Mouse (Mus musculus): ENCODE results near the gene Clstn2.

Clstn2 gene

DNA sequence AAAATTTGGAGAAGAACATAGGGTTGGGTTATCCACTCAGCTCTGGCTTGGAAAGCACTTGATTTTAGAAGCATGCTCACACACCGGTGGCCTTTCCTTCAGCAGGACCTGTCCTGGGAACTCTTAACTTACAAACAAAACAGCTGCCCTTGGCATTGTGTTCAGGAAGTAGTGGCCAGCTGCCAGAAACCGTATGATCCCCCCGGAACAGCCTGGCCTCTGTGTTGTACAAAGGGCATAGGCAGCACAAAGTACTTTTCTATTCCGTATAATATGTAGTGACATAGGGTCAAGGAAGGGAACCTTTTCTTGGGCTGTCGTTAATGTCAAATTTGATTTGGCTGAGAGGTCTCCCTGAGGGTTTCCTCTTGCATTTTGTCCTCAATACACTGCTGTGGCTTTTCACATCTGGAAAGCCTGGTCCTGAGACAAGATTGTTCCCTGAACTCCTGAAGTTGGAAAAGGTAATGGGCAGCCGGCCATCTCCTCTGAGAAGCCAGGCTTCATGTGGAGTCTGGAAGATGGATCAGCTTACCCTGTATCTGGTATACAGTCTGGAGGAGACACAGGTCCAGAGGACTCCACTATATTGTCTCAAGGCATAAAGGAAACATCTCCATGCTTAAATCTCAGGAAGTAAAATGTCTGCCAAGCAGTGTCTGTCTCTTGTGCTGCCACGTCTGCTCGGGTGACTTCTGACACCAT is 494.8 kb downstream of the Clstn2 start:
- DNase-seq, result no peak

DNA sequence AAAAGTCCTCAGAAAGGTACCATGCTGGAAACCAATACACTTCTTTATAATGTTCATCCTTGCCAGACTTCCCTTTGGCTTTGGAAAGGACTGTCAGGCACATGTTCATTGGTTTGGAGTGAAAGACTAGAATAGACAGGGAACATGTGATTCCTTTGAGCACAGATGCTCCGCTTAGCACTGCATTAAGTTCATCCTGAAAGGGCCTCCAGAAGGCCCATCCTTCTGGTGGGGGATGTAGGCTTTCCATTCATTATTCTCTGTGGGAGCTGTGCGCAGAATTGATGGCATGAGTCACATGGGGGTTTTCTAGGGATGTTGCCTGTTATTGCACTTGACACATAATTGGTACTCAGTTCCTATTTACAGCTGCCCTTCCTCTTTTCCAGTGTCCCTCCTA is 498.8 kb downstream of the Clstn2 start:
- no peak for DNase-seq

DNA sequence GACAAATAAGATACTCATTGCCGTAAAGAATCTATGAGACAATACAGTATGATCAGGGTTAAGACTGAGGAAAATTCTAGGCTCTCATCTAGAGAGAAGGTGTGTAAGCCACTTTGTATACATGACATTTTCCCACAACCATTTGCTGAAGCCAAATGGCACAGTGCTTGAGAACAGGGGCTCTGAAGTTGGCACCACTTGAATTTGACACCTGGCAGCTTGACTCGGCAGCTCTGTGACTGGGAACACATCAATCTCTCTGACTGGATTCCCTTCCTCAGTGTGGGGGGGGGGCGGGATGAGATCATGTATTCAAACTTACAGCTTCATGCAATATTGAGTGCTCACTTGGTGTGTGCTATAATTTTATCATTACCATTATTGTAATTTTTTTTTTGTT is 499.7 kb downstream of the Clstn2 start:
- DNase-seq, result no peak

DNA sequence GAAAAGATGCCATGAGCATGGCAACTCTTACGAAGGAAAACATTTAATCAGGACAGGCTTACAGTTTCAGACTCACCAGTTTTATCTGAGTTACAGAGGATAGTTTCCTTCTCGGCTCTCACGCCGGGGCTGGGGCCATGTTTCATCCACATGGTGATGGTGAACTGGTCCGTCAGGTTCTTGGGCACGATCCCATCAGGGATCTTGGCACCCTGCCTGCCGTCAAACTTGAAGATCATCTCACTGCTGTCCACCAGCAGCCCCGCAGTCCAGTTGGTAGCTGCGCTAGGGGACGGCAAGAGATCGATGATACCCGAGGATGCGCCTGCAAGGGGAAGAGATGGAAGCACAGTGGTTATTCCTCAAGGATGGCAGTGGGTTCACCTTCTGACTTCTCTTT is 500.4 kb downstream of the Clstn2 start:
- DNase-seq, result no peak

DNA sequence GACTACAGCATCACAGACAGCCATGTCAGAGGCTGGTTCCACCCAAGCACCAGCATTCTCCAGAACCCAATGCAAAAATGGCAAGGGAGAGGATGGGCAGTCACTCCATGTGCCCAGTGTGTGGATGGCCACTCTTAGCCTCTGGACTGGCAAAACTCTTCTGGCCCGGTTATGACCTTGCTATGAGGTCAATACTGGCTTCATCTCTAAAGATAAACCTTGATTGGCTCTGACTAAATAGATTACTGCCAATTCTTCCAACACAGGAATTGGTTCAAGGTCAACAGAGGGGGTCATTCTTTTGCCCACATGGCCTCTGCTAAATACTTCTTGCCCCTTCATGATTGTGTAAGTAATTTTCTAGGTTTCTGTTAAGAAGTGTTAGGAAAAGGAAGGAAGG is 505.1 kb downstream of the Clstn2 start:
- DNase-seq, result no peak

DNA sequence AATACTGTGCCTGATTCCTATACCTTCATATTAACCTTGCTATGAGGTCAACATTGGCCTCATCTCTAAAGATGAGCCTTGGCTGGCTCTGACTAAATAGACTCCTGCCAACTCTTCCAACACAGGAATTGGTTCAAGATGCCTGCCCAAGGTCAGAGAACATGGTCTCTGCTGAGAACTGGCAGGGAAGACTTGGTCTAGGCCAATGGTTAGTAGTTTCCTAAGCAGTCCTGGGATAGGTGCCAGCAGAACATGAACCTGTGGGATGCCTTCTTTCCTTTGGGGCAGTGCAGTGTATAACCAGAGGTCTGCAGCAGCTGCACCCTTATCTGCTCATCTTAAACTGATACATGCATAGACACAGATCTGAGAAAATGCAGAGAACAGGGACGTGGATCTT is 505.7 kb downstream of the Clstn2 start:
- no peak for DNase-seq

DNA sequence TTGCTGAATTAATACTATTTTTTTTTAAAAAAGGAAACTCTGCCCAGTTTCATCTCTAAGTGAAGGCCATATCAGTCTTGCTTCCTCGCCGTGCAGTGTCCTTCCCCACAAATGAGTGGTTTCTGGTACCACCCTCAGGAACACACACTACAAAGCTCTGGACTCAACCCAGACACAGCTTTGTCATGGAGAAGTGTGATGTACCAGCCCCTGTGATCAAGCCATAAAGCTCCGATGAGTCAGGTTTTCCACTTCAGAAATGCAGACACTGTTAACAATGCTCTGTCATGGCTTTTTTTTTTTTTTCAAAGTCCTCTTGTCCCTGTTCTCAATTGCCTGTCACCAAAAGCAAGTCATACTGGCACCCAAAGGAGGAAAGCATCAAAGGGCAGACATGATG is 507.4 kb downstream of the Clstn2 start:
- DNase-seq, result no peak

DNA sequence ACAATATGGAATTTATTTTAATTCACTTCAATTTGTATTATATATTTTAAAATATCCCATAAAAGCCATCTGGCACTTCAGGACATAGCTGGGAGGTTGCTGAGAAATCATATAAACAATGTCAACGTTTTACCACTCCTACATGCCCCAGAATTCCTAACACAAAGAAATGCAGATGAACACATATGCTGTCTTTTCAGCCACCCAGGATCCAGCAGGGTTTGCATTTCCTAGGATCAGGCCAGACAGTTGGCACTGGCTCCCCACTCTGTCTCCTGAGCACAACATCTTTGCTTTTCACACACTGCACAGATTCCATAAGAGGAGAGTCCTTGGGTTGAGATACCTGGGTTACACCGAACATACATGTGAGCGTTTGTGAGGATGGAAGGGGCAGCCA is 508.1 kb downstream of the Clstn2 start:
- no peak for DNase-seq

DNA sequence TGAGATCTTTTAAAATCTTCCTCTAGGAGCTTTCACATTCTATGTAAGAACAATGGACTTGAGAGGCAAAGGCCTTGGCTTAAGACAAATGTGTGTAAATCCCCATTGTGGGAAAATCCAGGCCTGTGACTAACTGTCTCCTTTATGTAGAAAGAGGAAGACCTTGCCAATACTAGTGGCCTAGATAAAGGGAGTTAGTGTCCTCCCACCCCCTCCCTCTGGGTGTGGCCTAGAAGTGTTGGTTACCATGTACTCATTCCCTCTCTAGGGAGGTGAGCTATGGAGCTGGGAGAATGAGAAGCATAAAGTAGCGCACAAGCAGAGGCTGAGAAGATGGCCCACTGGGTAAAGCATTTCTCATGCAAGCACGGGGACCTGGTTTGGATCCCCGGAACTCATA is 512.2 kb downstream of the Clstn2 start:
- no peak for DNase-seq

DNA sequence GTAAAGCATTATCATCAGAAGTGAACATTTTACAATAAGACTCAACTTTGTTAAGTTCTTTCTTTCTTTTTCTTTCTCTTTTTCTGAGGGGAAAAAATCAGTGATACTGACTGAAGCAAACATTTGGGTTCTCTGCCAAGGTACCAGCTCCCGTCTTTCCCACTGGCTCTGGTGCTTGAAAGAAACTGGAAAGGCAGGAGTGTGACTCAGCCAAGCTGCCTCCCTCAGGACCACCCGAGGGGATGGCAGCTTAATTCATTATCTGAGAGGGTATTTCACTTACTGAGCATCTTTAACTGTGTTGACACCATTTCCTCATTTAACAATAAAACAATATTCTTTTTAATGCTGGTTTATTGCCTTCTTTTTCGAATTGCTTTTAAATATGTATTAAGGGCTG is 516.0 kb downstream of the Clstn2 start:
- DNase-seq, result no peak

DNA sequence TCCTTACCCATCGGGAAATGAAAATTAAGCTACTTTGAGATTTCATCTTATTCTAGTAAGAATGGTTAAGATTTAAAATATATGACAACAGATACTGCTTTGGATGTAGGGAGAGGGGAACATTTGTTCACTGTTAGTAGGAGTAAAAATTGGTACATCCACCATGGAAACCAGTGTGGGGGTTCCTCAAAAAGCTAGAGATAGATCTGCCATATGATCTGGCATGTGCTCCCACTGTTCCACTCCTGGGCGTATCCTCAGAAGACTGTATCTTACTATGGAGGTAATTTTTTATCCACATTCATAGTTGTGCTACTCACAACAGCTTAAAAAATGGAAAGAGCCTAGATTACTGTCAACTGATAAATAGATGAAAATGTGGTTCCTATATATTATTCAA is 518.3 kb downstream of the Clstn2 start:
- no peak for DNase-seq

DNA sequence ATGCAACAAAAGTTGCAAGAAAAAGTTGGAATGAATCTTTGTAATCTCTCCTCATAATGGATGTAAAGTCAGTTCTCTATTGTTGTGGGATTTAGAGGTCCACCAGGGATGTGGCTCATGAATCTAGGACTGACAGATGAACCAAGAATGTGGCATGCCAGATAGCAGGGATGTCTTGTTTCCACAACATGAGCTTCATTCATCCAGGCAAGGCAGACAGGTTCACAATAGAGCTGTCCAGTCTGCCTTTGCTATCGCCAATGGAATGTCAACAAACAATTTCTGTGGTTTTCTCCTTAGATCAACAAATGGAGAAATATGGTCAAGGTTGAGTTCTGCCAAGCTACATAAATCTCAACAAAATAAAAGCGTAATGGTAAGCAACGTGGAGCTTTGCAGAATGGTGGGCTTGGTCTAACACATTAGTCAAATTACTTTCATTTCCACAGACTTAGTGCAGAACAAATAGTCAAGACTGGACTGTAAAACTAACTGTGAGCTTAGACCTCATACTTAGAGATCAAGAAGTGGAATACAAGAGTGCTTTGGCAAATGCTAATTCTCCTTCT is 520.6 kb downstream of the Clstn2 start:
- DNase-seq, result no peak

DNA sequence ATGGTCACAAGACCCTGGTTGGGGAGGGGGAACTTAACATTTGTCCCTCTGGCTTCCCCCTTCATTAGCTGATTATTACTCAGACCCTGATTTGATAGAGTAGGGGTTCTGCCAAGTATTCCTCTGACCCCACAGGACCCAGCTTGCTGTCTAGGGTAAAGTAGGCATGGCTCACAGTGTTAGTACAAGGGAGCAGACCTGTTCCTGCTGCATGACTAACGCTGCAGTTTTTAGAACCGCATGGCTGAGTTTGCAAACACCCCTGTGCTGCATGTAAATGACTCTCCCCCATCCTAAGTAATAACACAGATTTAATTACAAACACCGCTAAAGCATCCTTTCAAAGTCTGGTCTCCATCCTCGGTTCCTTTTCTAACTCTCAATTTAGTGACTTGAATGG is 531.6 kb downstream of the Clstn2 start:
- no peak for DNase-seq

DNA sequence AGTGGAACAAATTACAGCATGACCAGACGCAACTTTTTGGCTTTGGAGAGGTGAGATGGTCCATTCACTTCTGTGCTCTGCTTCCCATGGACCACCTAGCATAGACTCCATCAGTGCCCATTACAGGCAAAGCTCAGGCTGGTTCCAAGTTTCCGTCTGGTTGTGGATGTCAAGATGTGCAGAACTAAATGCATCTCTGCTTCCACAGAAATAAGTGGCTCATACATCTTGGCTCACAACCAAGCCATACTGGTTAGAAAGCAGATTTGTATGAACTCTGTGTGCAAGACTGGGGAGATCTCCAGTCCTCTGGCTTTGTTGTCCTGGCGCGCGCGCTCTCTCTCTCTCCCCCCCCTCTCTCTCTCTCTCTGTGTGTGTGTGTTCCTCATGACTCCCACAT is 537.9 kb downstream of the Clstn2 start:
- no peak for DNase-seq

DNA sequence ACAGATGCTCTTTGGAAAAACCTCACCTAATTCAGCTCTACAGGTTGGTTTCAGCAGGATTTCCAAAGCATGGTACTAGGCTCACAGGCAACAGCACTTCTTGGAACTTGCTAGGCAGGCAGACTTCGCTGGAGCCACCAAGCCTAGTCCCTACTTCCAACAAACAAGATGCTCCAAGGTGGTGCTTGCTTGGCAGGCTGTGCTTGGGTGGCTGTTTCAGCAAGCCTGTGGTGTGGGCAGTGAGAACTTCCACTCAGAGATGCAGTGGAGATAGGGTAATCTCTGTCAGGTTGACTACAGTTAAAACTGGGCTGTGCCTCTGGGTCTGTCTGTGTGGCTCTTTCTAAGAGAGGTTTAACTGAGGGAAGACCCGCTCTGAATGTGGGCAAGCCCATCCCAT is 541.4 kb downstream of the Clstn2 start:
- DNase-seq, result no peak

DNA sequence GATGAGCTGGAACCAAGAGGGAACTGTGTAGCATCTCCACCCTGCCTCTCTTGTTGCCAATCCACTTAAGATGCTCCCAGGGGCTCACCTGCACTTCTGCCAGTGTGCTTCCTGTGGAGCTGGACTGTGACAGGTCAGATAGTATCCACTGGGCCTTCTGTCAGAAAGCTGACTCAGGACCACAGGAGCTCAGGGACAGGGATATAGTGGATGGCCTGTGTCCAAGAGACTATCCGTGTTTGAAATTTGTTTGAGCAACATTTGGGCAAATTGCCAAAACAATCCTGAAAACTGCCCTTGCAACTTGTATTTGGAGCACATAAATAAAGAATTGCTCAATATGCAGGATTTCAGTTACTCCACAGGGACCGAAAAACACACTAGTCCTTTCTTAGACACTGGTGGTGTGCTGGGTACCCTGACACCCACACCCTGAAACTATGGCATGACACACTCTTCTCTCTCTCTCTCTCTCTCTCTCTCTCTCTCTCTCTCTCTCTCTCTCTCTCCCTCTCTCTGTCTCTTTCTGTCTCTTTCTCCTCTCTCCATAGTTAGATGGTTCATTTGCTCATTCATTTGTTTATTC is 542.3 kb downstream of the Clstn2 start:
- peak; percentile 53 for DNase-seq

DNA sequence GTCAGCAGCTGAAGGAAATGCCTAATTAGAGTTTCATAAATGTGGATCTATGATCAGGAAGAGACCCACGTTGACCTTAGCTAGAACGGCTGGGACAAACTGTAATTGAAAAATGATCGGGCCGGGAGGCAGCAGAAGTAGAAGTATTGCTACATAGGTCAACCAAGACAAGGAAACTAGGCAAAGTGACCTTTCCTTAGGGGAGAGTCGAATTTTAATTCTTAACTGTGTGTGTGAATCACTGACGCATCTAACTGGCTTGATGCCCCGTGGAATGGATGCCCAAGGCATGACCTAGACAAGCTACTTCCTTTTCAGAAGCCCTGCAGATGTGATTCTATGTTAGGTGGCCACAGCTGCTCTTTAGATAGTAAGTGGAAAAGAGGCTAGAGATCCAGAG is 546.2 kb downstream of the Clstn2 start:
- DNase-seq, result no peak

DNA sequence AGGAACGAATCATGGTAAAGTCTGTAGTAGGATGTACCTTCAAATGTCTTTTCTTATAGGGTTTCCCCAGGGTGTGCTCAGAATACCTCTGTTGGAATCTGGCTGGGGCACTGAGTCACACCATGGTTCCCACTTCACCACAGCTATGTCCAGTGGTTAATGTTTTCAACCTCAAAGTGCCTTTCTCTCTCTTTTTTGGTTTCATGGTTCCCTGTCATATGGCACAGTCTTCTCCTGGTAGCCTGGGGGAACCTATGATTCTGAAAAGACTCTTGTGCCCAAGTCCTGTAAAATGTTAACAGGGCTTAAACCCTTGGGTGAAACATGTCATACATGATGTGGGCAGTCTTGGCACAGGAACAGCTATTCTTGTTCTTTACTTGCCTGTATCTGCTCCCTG is 551.8 kb downstream of the Clstn2 start:
- no peak for DNase-seq

DNA sequence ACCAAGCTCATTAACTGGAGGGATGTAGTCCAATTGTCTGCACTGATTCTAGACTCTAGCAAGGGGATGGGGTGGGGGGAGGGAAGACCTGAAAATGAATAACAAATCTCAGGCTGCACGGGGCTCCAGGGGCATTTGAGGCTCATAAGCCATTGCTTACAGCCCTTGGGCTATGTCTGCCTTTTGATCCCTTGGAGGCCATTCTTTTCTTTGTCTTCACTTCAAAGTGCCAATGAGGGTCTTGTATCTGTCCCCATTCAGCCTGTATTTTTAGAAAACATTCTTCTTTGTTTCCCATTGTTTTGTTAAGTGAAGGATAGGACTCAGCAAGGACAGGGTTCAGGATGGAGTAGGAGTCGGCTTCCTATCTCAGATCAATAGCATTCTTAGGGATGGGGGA is 556.0 kb downstream of the Clstn2 start:
- DNase-seq, result no peak

DNA sequence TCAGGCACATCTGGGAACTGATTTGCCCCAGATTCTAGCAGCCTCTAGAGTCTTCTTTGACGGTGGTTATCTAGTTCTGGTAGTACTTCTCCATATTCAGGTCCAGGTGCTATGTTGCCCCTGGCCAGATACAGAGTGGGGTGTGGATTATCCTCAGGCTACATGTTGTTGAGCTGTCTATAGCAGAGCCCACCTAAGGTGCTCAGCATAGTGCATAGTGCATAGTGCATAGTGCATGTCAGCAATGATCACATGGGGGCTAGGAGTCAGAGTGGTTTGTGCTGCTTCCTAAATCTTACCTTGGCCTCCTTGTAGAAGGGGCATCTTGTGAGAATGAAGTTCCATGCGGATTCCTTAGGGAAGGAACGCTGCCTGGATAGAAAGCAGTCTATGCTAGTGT is 556.5 kb downstream of the Clstn2 start:
- no peak for DNase-seq

DNA sequence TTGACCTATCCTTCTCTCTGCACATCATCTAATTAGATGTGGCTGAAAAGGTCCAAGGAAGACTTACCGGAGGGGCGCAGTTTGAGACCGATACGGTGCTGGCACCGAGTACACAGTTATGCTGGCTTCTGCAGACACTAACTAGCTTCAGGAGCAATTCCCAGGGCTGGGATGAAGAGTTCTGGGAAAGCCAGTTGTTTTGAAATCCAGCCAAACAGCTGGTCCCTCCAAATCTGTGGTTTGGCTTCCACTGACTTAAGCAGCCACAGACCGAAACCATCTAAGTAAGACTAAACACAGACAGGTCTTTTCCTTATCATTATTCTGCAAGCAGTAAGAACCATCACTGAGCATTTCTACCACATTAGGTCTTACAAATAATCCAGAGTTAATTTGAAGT is 558.1 kb downstream of the Clstn2 start:
- no peak for DNase-seq

DNA sequence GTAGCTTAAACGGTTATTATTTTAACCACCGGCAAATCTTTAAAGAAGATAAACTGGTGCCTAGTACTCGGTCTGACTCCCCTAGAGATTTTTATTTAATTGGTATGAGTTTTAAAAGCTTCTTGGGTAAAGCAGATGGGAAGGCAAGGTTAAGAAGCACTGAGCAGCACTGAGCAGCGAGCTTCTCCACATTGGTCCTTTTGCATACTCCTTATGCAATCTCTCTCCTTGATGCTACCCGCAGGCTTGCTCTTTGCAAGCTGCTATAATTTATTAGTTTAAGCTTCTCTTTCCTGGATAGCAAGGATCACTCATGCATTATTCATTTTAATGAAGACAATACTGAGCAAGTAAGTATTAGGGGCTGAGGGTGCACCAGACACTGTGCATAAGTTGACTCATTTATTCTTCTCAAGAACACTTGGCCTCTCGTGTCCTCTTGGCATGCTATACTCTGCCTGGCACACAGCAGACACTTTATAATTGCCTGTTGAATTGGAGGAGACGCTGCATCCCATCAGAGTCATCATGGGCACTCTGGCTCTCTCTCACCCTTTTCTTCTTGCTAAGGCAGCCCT is 561.9 kb downstream of the Clstn2 start:
- DNase-seq, result no peak

DNA sequence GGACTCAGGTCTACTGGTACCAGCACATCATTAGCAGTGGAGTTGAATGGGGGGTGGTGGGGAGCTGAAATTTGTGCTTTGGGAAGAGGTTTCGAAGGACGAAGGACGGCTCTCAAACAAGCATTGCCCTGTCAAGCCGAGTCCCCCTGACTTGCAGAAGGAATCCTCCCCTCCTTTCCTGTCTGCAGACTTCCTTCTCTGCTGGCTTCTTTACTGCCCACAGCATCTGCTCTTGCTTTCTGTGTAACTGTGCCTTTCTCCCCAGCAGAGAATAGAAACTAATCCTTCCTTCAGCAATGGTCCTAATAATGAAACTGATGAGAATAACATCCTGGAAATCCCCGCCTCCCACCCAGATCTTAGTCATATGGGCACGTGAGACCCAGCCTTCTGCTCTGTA is 572.5 kb downstream of the Clstn2 start:
- DNase-seq, result no peak

DNA sequence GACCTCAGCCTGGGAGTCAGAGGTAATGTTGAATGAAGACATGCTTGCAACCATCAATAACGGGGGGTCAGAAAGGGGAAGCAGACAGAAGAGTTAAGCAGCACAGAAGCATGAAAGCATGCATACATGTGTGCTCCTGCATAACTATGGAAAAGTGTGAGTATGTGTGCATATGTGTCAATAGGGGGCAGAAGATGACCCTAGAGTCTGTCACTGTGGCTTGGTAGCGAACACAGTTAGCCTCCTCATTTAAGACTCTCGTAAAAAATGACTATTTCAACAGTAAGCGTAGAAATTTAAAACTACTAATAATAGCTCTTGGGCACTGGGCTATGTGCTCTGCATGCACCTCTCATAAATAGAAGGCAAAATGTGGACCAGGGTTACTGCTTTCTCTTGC is 573.2 kb downstream of the Clstn2 start:
- DNase-seq, result no peak

All from lung, postnatal 14 days (tissue).